Mouse (Mus musculus) thymus, adult 2 months (tissue): ENCODE data around the gene Ephb1. TPM values are rescaled to one million over a fixed set of nuclear protein-coding genes. Genes with fewer than 3 reads are reported as not detected.

Experiments
- DNase-seq: peaks from one replicate; pipeline ENCODE4 v3.0.0; 2021
- H3K27ac ChIP-seq: fragments of 200-500 bp; 2 replicates; pipeline ENCODE4 v1.5.1; 2012; ENCODE audit warnings: low read length, control low read depth; ENCODE audit not compliant: control insufficient read depth, insufficient read depth
- H3K27me3 ChIP-seq: fragments of 200-500 bp; 2 replicates; pipeline ENCODE4 v1.6.1; 2012; ENCODE audit warnings: mild to moderate bottlenecking, low read length, moderate library complexity, mixed read lengths; ENCODE audit not compliant: control insufficient read depth, insufficient read depth
- H3K36me3 ChIP-seq: fragments of 200-500 bp; 2 replicates; pipeline ENCODE4 v1.6.1; 2012; ENCODE audit warnings: mild to moderate bottlenecking, low read length, moderate library complexity; ENCODE audit not compliant: control insufficient read depth, insufficient read depth
- H3K4me1 ChIP-seq: fragments of 200-500 bp; replicated peaks from 2 replicates; pipeline ENCODE4 v1.6.1; 2012; ENCODE audit warnings: low read length; ENCODE audit not compliant: control insufficient read depth, insufficient read depth
- H3K4me3 ChIP-seq: fragments of 200-500 bp; 2 replicates; pipeline ENCODE4 v1.5.1; 2012; ENCODE audit warnings: mild to moderate bottlenecking, low read length, control low read depth, moderate library complexity; ENCODE audit not compliant: control insufficient read depth, insufficient read depth
- CTCF ChIP-seq: fragments of 200-500 bp; IDR thresholded peaks from 2 replicates; pipeline ENCODE4 v1.5.1; 2012; ENCODE audit warnings: mild to moderate bottlenecking, control low read depth, low read length, moderate library complexity, borderline replicate concordance; ENCODE audit not compliant: control insufficient read depth, poor library complexity, insufficient read depth; ENCODE audit errors: extremely low read depth
- POLR2A ChIP-seq: fragments of 200-500 bp; IDR thresholded peaks from 2 replicates; pipeline ENCODE4 v1.6.1; 2012; ENCODE audit warnings: mild to moderate bottlenecking, low read length, control low read depth, moderate library complexity; ENCODE audit not compliant: control insufficient read depth, poor library complexity, insufficient read depth; ENCODE audit errors: extremely low read depth
- WGBS: fragments of 180-500 bp; shearing (Covaris S2); methylation state at CpG from one replicate; pipeline ENCODE4 v1.1.7; 2018; 5-methylcytosine and 5-hydroxymethylcytosine counted together
- polyA plus RNA-seq: library from polyadenylated mRNA; depleted of rRNA; stranded (reverse); fragments of >200 nt; gene quantifications from 2 replicates; pipeline ENCODE4 v1.2.3, GENCODE M21; 2012

Ephb1 gene
- polyA plus RNA-seq, 1 experiment = 0.43 TPM

- TF ChIP-seq POLR2A = no peak
- TF ChIP-seq CTCF = no peak
- WGBS = 88% methylated on average over 4 of the region's 4 CpGs
- Histone ChIP-seq H3K4me3 (no peak overlapping the region), H3K4me1 (no peaks in the 10 kb centered on the region), H3K27me3 (no peaks in the 10 kb centered on the region), H3K36me3 (no peaks in the 10 kb centered on the region), H3K27ac (no peak overlapping the region)
- DNase-seq = no peak
Measured at GRCm38 (mm10) chr9:101918771-101919170, 435.7 kb downstream of the Ephb1 start.

GRCm38 (mm10) chr9:101915082-101915481, 439.4 kb downstream of the Ephb1 start:
- no peak for TF ChIP-seq POLR2A
- no peak for TF ChIP-seq CTCF
- no peaks in the 10 kb centered on the region for H3K36me3 ChIP-seq
- no peaks in the 10 kb centered on the region for H3K27me3 ChIP-seq
- no peaks in the 10 kb centered on the region for H3K4me1 ChIP-seq
- no peak overlapping the region for H3K4me3 ChIP-seq
- WGBS = 96% methylated on average over 2 of the region's 2 CpGs
- H3K27ac ChIP-seq = no peak overlapping the region
- no peak for DNase-seq

GRCm38 (mm10) chr9:101911176-101911866, 443.2 kb downstream of the Ephb1 start:
- H3K4me3 ChIP-seq = no peak overlapping the region

GRCm38 (mm10) chr9:101909491-101909890, 445.0 kb downstream of the Ephb1 start:
- Histone ChIP-seq H3K27me3 (no peaks in the 10 kb centered on the region), H3K36me3 (no peaks in the 10 kb centered on the region), H3K4me3 (no peak overlapping the region), H3K4me1 (no peaks in the 10 kb centered on the region), H3K27ac (no peak overlapping the region)
- no peak for DNase-seq
- TF ChIP-seq CTCF = no peak
- TF ChIP-seq POLR2A = no peak
- 94% methylated on average over 4 of the region's 4 CpGs for WGBS

More at GRCm38 (mm10) chr9:101911176-101911866, 443.2 kb downstream of the Ephb1 start:
- TF ChIP-seq CTCF (no peak), POLR2A (no peak)
- 82% methylated on average over 9 of the region's 9 CpGs for WGBS
- no peaks in the 10 kb centered on the region for H3K4me1 ChIP-seq
- no peaks in the 10 kb centered on the region for H3K27me3 ChIP-seq
- H3K36me3 ChIP-seq = no peaks in the 10 kb centered on the region
- no peak overlapping the region for H3K27ac ChIP-seq
- no peak for DNase-seq

GRCm38 (mm10) chr9:101908849-101909248, 445.6 kb downstream of the Ephb1 start:
- no peaks in the 10 kb centered on the region for H3K36me3 ChIP-seq
- H3K27me3 ChIP-seq = no peaks in the 10 kb centered on the region
- TF ChIP-seq CTCF (no peak), POLR2A (no peak)
- DNase-seq = no peak
- no peak overlapping the region for H3K27ac ChIP-seq
- 82% methylated on average over 5 of the region's 5 CpGs for WGBS
- no peak overlapping the region for H3K4me3 ChIP-seq
- no peaks in the 10 kb centered on the region for H3K4me1 ChIP-seq

GRCm38 (mm10) chr9:101907747-101908255, 446.7 kb downstream of the Ephb1 start:
- no peak overlapping the region for H3K27ac ChIP-seq
- WGBS = 80% methylated on average over 6 of the region's 6 CpGs
- TF ChIP-seq CTCF = no peak
- no peak for TF ChIP-seq POLR2A
- H3K4me3 ChIP-seq = no peak overlapping the region
- H3K4me1 ChIP-seq = no peaks in the 10 kb centered on the region
- no peak for DNase-seq
- no peaks in the 10 kb centered on the region for H3K27me3 ChIP-seq
- H3K36me3 ChIP-seq = no peaks in the 10 kb centered on the region
